In genomic region chr5:131526666-131527065, GRCm38 (mm10) we compare ENCODE assay signal across 13 mouse cellular contexts.
DNase-seq lines count a peak whose midpoint lies in the region; ATAC-seq and TF ChIP-seq lines count a peak whose summit lies in the region.
"Had no signal": no experiment of that assay in that cellular context is flagged by ENCODE, and none has a peak within 500 bp of the region (broad histone marks: within the 10 kb centered on the region; RNA-seq: fewer than 3 reads in every experiment).

No protein-coding gene starts in this region.

- TF ChIP-seq CTCF in hindbrain, postnatal 0 days (IDR thresholded peaks at IDR 0.05; ENCODE audit: low read depth) = no peak
- no peak for TF ChIP-seq CTCF in layer of hippocampus, adult 2 months (conservative IDR thresholded peaks at IDR 0.05)

- H3K36me3 ChIP-seq in hindbrain, embryonic 12.5 days = peaks cover 12% of the 10 kb centered on the region
- no peaks in the 10 kb centered on the region for H3K36me3 ChIP-seq in hindbrain, postnatal 0 days (ENCODE audit: insufficient read depth, low read length)
- H3K36me3 ChIP-seq in forebrain, embryonic 15.5 days = 0 out of 2 replicates have a peak, but pooled peaks cover 3% of the 10 kb centered on the region
- H3K36me3 ChIP-seq in neural tube, embryonic 11.5 days (ENCODE audit: control insufficient read depth, insufficient read depth, low read length) = no peaks in the 10 kb centered on the region
- H3K36me3 ChIP-seq: heart, embryonic 15.5 days had no signal

- H3K27ac ChIP-seq in hindbrain, embryonic 12.5 days = peak overlapping the region; percentile 41; the same call in 1 of the 2 replicates
- H3K27ac ChIP-seq in hindbrain, postnatal 0 days = no peak overlapping the region
- peak overlapping the region; percentile 36 for H3K27ac ChIP-seq in forebrain, embryonic 15.5 days (replicated peaks)
- H3K27ac ChIP-seq in neural tube, embryonic 11.5 days (ENCODE audit: low read depth, low read length) = no peak overlapping the region
- no peak overlapping the region for H3K27ac ChIP-seq in layer of hippocampus, adult 2 months
- H3K27ac ChIP-seq: heart, embryonic 15.5 days; liver, embryonic 14.5 days had no signal

- H3K4me3 ChIP-seq in hindbrain, embryonic 12.5 days = no peak overlapping the region
- H3K4me3 ChIP-seq in hindbrain, postnatal 0 days (ENCODE audit: low read length) = no peak overlapping the region
- no peak overlapping the region for H3K4me3 ChIP-seq in forebrain, embryonic 15.5 days
- no peak overlapping the region for H3K4me3 ChIP-seq in neural tube, embryonic 11.5 days (ENCODE audit: low read depth, low read length)
- H3K4me3 ChIP-seq in layer of hippocampus, adult 2 months = no peak overlapping the region
- H3K4me3 ChIP-seq: heart, embryonic 15.5 days had no signal

- WGBS in hindbrain, embryonic 12.5 days = 4% methylated on average over 3 of the region's 3 CpGs
- WGBS in hindbrain, postnatal 0 days = 43% methylated on average over 3 of the region's 3 CpGs
- 19% methylated on average over 3 of the region's 3 CpGs for WGBS in forebrain, embryonic 15.5 days
- WGBS in neural tube, embryonic 11.5 days = 15% methylated on average over 3 of the region's 3 CpGs

- no peaks in the 10 kb centered on the region for H3K27me3 ChIP-seq in hindbrain, embryonic 12.5 days
- no peaks in the 10 kb centered on the region for H3K27me3 ChIP-seq in hindbrain, postnatal 0 days (ENCODE audit: insufficient read depth, low read length)
- H3K27me3 ChIP-seq in forebrain, embryonic 15.5 days = no peaks in the 10 kb centered on the region
- H3K27me3 ChIP-seq in neural tube, embryonic 11.5 days (ENCODE audit: control insufficient read depth, insufficient read depth, low read length) = no peaks in the 10 kb centered on the region
- H3K27me3 ChIP-seq: heart, embryonic 15.5 days had no signal

- H3K9me3 ChIP-seq in hindbrain, embryonic 12.5 days (replicated peaks) = no peaks in the 10 kb centered on the region
- no peaks in the 10 kb centered on the region for H3K9me3 ChIP-seq in hindbrain, postnatal 0 days (ENCODE audit: low read length)
- no peaks in the 10 kb centered on the region for H3K9me3 ChIP-seq in forebrain, embryonic 15.5 days
- no peaks in the 10 kb centered on the region for H3K9me3 ChIP-seq in neural tube, embryonic 11.5 days (ENCODE audit: control insufficient read depth, low read length)
- H3K9me3 ChIP-seq: heart, embryonic 15.5 days had no signal

- peaks cover 75% of the 10 kb centered on the region for H3K4me1 ChIP-seq in hindbrain, embryonic 12.5 days
- peaks cover 6% of the 10 kb centered on the region; the same call in 1 of the 2 replicates for H3K4me1 ChIP-seq in hindbrain, postnatal 0 days (ENCODE audit: insufficient read depth, low read length)
- H3K4me1 ChIP-seq in forebrain, embryonic 15.5 days = peaks cover 84% of the 10 kb centered on the region
- peaks cover 35% of the 10 kb centered on the region for H3K4me1 ChIP-seq in neural tube, embryonic 11.5 days (ENCODE audit: control insufficient read depth, insufficient read depth, low read length)

- 0 out of 2 replicates have a peak overlapping the region, but pooled peaks have one; percentile 1 for H3K4me2 ChIP-seq in hindbrain, embryonic 12.5 days (replicated peaks)
- no peak overlapping the region for H3K4me2 ChIP-seq in hindbrain, postnatal 0 days (ENCODE audit: low read depth, low read length)
- H3K4me2 ChIP-seq in forebrain, embryonic 15.5 days (replicated peaks) = no peak overlapping the region
- H3K4me2 ChIP-seq in neural tube, embryonic 11.5 days (ENCODE audit: low read depth) = no peak overlapping the region
- H3K4me2 ChIP-seq: heart, embryonic 15.5 days had no signal

- ATAC-seq in hindbrain, embryonic 12.5 days (ENCODE audit: low FRiP score) = no peak
- no peak for ATAC-seq in hindbrain, postnatal 0 days
- ATAC-seq in forebrain, embryonic 15.5 days (replicated peaks) = no peak
- no peak for ATAC-seq in neural tube, embryonic 11.5 days (ENCODE audit: insufficient read depth, low FRiP score, low TSS enrichment)

- no peak for DNase-seq in hindbrain, postnatal 0 days (ENCODE audit: low spot score)
- peak; percentile 84 for DNase-seq in embryo, embryonic 11 days
- DNase-seq in neural tube, embryonic 11.5 days (ENCODE audit: low spot score) = peak; percentile 38
- no peak for DNase-seq in kidney, adult 9 months
- no peak for DNase-seq in layer of hippocampus, adult 2 months (ENCODE audit: low spot score in 2 of 2)
- DNase-seq: cerebellum, postnatal 25 days; kidney, postnatal 36 days; lung, postnatal 14 days; midbrain, embryonic 14.5 days had no signal

- no peak overlapping the region for H3K9ac ChIP-seq in hindbrain, embryonic 12.5 days
- H3K9ac ChIP-seq in hindbrain, postnatal 0 days (replicated peaks; ENCODE audit: low read length) = no peak overlapping the region
- no peak overlapping the region for H3K9ac ChIP-seq in forebrain, embryonic 15.5 days (replicated peaks)
- no peak overlapping the region for H3K9ac ChIP-seq in neural tube, embryonic 11.5 days (ENCODE audit: low read length)
- H3K9ac ChIP-seq: heart, embryonic 15.5 days; liver, embryonic 14.5 days had no signal

Comparison
In these comparisons a context has a peak if more than half of its experiments do, and no peak if none do; other contexts are left out.
1. H3K27ac ChIP-seq: peak in hindbrain, embryonic 12.5 days (single experiment) and forebrain, embryonic 15.5 days (single experiment); none in hindbrain, postnatal 0 days (single experiment), neural tube, embryonic 11.5 days (single experiment) and layer of hippocampus, adult 2 months (single experiment).
2. DNase-seq: peak in embryo, embryonic 11 days (single experiment) and neural tube, embryonic 11.5 days (single experiment); none in hindbrain, postnatal 0 days (single experiment), kidney, adult 9 months (single experiment) and layer of hippocampus, adult 2 months (0 of 2).